Mouse (Mus musculus) lung, postnatal 0 days (tissue): ENCODE measurements at regions not wholly inside any gene's neighbourhood (a gene's known extent, or its start where the extent isn't known, plus 50 kb on each side); places are given as distances from the start of the nearest gene placed in this dataset.

ENCODE experiments used
- ATAC-seq: fragments of 200-750 bp; cut with Nextera tagmentation; 2 replicates; pipeline ENCODE4 v1.8.0; 2017; ENCODE audit warnings: moderate library complexity
- DNase-seq: peaks from one replicate; pipeline ENCODE4 v3.0.0-alpha.2; 2016; ENCODE audit warnings: low spot score
- H3K27ac ChIP-seq: fragments of 300-500 bp; sonication (generic); 2 replicates; pipeline ENCODE4 v1.5.1; 2014; ENCODE audit warnings: antibody characterized with exemption, mild to moderate bottlenecking, low read length, mixed read lengths
- H3K27me3 ChIP-seq: fragments of 300-500 bp; sonication (generic); replicated peaks from 2 replicates; pipeline ENCODE4 v1.6.1; 2014; ENCODE audit warnings: low read length, mixed read lengths; ENCODE audit not compliant: insufficient read depth
- H3K36me3 ChIP-seq: fragments of 300-500 bp; sonication (generic); 2 replicates; pipeline ENCODE4 v1.6.1; 2014; ENCODE audit warnings: low read length, mixed read lengths; ENCODE audit not compliant: insufficient read depth
- H3K4me1 ChIP-seq: fragments of 300-500 bp; sonication (generic); 2 replicates; pipeline ENCODE4 v1.6.1; 2014; ENCODE audit warnings: antibody characterized with exemption, low read depth, low read length, mixed read lengths; ENCODE audit not compliant: insufficient read depth
- H3K4me2 ChIP-seq: fragments of 300-500 bp; sonication (generic); replicated peaks from 2 replicates; pipeline ENCODE4 v1.6.1; 2014; ENCODE audit warnings: low read depth, mild to moderate bottlenecking, low read length, moderate library complexity, mixed read lengths
- H3K4me3 ChIP-seq: fragments of 300-500 bp; sonication (generic); 2 replicates; pipeline ENCODE4 v1.5.1; 2014; ENCODE audit warnings: low read depth, low read length
- H3K9ac ChIP-seq: fragments of 300-500 bp; sonication (generic); replicated peaks from 2 replicates; pipeline ENCODE4 v1.6.1; 2014; ENCODE audit warnings: low read depth, mild to moderate bottlenecking
- H3K9me3 ChIP-seq: fragments of 300-500 bp; sonication (generic); 2 replicates; pipeline ENCODE4 v1.6.1; 2016; ENCODE audit warnings: low read length, mixed read lengths
- CTCF ChIP-seq: IDR thresholded peaks from 2 replicates; pipeline ENCODE4 v1.5.1; 2016; ENCODE audit warnings: antibody characterized with exemption, mild to moderate bottlenecking
- EP300 ChIP-seq: IDR thresholded peaks from 2 replicates; pipeline ENCODE4 v1.6.1; 2016; ENCODE audit warnings: antibody characterized with exemption, mild to moderate bottlenecking, control low read depth
- WGBS: fragments of 180-500 bp; shearing (Covaris S2); extraction: QIAGEN DNeasy Blood & Tissue Kit; methylation state at CpG from one replicate; pipeline ENCODE4 v1.1.7; 2014; 5-methylcytosine and 5-hydroxymethylcytosine counted together

DNA sequence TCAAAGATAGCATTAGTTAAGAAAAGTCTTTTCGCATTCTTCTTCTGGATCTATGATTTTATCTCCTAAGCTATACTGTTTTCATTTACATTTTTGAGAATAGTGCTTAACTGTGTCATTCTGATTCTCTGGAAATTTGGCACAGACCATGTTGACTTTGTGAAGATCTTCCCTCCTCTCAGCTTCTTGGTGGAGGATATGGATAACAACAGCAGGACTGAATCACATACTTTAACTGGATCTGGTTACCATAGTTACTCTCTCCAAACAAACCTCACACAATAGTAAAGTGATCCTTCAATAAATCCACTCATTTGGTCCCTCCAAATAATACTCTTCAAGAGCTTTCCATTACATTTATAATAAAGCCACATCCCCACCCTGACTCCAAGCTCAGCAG lies 298.2 kb upstream of the Dab2 start:
- Histone ChIP-seq H3K4me3 (no peak overlapping the region), H3K9ac (no peak overlapping the region), H3K4me1 (no peaks in the 10 kb centered on the region), H3K27me3 (no peaks in the 10 kb centered on the region), H3K4me2 (no peak overlapping the region), H3K36me3 (no peaks in the 10 kb centered on the region), H3K27ac (no peak overlapping the region), H3K9me3 (no peaks in the 10 kb centered on the region)
- TF ChIP-seq EP300: no peak
- TF ChIP-seq CTCF: no peak
- ATAC-seq (no peak), DNase-seq (no peak)
- WGBS: 90% methylated on average over 1 of the region's 1 CpGs

DNA sequence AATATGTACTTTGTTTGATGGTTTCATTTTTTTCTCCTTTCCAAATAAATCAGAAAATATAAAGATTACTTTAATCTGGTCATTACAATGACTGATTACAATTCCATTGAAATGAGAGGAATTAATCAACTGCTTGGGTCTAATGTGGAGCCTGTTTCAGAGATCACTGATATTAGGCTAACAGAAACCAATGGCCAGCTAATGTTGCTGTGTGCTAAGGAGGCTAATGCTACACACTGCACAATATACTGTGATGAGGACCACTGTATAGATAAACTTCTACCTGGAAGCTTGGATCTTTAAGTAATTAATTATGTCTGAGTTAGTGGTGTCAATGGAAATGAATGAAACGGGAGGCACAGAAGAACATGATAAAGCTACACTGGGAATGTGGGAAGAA lies 284.6 kb upstream of the Dab2 start:
- Histone ChIP-seq H3K27me3 (no peaks in the 10 kb centered on the region), H3K4me3 (no peak overlapping the region), H3K9me3 (no peaks in the 10 kb centered on the region), H3K4me2 (no peak overlapping the region), H3K4me1 (no peaks in the 10 kb centered on the region), H3K36me3 (no peaks in the 10 kb centered on the region), H3K9ac (no peak overlapping the region), H3K27ac (no peak overlapping the region)
- ATAC-seq: no peak
- WGBS: 59% methylated on average over 1 of the region's 1 CpGs
- no peak for DNase-seq
- TF ChIP-seq CTCF: no peak

DNA sequence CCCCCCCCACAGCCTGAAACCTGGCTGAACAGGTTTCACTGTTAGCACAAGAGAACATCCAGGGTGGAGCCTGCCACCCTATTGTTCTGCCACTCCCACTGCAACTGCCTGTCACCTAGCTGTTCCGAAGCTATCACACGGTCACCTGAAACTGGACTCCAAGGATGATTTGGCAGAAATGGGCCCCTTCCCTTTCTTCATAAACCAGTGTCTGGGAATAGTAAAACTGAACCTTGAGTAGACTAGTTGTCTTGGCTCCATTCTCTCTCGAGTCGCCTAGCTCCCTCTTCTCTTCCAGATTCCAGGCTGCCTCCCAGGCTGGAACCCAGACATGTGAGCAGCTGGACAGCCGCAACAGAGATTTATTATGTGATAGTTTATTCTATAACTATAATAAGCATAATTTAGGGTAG lies 282.9 kb upstream of the Dab2 start:
- H3K27me3 ChIP-seq: no peaks in the 10 kb centered on the region
- no peaks in the 10 kb centered on the region for H3K36me3 ChIP-seq
- ATAC-seq (no peak), DNase-seq (no peak)
- WGBS: 34% methylated on average over 5 of the region's 5 CpGs
- no peak overlapping the region for H3K4me2 ChIP-seq
- H3K27ac ChIP-seq: no peak overlapping the region
- no peak overlapping the region for H3K9ac ChIP-seq
- no peak for TF ChIP-seq EP300
- TF ChIP-seq CTCF: no peak
- no peak overlapping the region for H3K4me3 ChIP-seq
- H3K4me1 ChIP-seq: no peaks in the 10 kb centered on the region
- H3K9me3 ChIP-seq: no peaks in the 10 kb centered on the region

DNA sequence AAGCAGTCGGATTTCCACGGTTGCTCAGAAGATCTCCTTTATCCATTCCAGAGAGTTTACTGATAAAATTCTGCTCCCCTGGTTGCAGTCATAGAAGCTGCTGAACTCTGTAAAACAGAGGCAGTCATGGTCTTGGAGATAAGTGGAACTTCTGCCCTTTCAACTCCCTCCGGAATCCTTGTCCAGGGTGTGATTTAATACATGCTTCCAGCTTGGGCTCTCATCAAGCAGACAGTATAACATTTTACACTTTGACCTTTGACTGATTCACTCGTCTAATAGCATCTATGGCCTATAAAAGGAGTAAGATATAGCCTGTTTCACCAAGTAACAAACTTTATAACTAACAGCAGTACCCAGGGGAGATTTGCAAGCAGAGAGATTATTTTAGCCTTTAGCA lies 274.0 kb upstream of the Dab2 start:
- no peaks in the 10 kb centered on the region for H3K36me3 ChIP-seq
- 41% methylated on average over 4 of the region's 4 CpGs for WGBS
- no peak for DNase-seq

DNA sequence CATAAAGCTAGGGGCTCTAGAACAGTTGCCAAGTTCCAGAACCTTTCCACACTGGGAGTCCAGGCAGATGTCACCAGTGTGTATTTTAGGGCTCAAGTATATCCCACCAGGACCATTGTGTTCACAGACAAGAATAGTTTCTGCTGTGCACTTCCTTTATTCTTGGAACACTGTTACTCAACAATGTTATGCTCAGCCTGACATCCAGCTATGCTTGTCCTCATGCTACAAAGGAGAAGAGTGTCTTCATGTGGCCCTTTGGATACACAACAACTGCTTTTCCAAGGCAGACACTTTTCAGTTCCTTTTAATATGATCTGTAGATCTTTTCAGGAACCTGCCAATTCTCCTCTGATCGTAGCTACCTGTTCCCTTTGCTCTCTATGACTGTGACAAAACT lies 270.4 kb upstream of the Dab2 start:
- no peaks in the 10 kb centered on the region for H3K27me3 ChIP-seq
- H3K27ac ChIP-seq: no peak overlapping the region
- 78% methylated on average over 1 of the region's 1 CpGs for WGBS
- peak; percentile 21; the same call in 1 of the 2 replicates for TF ChIP-seq CTCF
- no peak for TF ChIP-seq EP300
- H3K4me2 ChIP-seq: no peak overlapping the region
- no peak overlapping the region for H3K4me3 ChIP-seq
- no peaks in the 10 kb centered on the region for H3K4me1 ChIP-seq
- DNase-seq (peak; percentile 40), ATAC-seq (peak; percentile 46; the same call in 1 of the 2 replicates)
- no peaks in the 10 kb centered on the region for H3K36me3 ChIP-seq
- H3K9ac ChIP-seq: no peak overlapping the region
- H3K9me3 ChIP-seq: no peaks in the 10 kb centered on the region

More for the DNA sequence above, 274.0 kb upstream of the Dab2 start:
- Histone ChIP-seq H3K4me3 (no peak overlapping the region), H3K4me1 (no peaks in the 10 kb centered on the region), H3K27me3 (no peaks in the 10 kb centered on the region), H3K27ac (no peak overlapping the region), H3K4me2 (no peak overlapping the region), H3K9ac (no peak overlapping the region), H3K9me3 (no peaks in the 10 kb centered on the region)
- no peak for ATAC-seq
- no peak for TF ChIP-seq EP300

DNA sequence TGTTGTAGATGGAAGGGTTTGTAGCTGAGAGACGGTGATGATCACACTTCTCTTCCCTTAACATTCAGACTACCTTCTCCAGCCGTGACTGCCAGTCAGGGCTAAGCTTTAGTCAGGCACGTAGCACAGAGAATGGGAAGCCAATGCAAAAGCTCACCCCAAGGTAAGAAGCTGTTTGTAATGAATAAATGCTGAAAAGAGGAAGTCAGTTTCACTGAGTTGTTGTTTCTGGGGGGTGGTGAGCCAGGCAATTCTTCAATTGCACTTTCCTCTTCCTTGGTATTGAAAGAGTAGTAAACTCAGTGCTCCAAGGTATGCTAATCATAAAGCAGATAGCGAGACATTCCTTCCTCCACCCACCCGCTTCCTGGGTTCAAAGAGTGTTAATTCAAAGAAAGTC lies 269.2 kb upstream of the Dab2 start:
- no peak overlapping the region for H3K4me2 ChIP-seq
- WGBS: 68% methylated on average over 5 of the region's 5 CpGs
- H3K4me3 ChIP-seq: no peak overlapping the region
- no peak for DNase-seq
- no peaks in the 10 kb centered on the region for H3K36me3 ChIP-seq
- H3K4me1 ChIP-seq: no peaks in the 10 kb centered on the region
- no peak overlapping the region for H3K27ac ChIP-seq
- H3K9ac ChIP-seq: no peak overlapping the region
- ATAC-seq: no peak
- no peaks in the 10 kb centered on the region for H3K9me3 ChIP-seq
- TF ChIP-seq EP300: no peak
- no peak for TF ChIP-seq CTCF
- no peaks in the 10 kb centered on the region for H3K27me3 ChIP-seq

DNA sequence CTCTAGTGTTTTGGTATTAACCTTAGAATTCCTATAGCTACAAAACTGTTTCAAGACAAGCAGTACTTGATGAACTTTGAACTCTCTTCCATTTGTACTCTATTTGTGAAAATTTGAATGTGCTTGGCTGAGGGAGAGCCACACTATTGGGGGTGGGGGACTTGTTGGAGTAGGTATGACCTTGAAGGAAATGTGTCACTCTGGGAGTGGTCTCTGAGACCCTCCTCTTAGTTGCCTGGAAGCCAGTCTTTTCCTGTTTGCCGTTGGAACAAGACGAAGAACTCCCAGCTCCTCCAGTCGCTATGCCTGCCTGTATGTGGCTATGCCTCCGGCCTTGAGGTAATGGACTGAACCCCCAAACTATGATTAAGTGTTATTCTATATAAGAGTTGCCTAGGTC lies 265.4 kb upstream of the Dab2 start:
- Histone ChIP-seq H3K4me1 (no peaks in the 10 kb centered on the region), H3K27me3 (no peaks in the 10 kb centered on the region), H3K36me3 (no peaks in the 10 kb centered on the region), H3K27ac (no peak overlapping the region), H3K9me3 (no peaks in the 10 kb centered on the region), H3K4me3 (no peak overlapping the region), H3K4me2 (no peak overlapping the region), H3K9ac (no peak overlapping the region)
- DNase-seq (no peak), ATAC-seq (no peak)
- 86% methylated on average over 4 of the region's 4 CpGs for WGBS
- TF ChIP-seq EP300 (no peak), CTCF (no peak)
